Mouse (Mus musculus) right cerebral cortex, postnatal 10 days (tissue): ENCODE measurements around the gene Pde8b.

Source experiments
- DNase-seq, 2 experiments: peaks; one replicate each; pipeline ENCODE4 v3.0.0; 2021; ENCODE audit warnings: low spot score in 2 of 2

Gene Pde8b

GRCm38 (mm10) chr13:95140460-95141079 lies 109.6 kb downstream of the Pde8b start:
- no peak for DNase-seq

- no peak for DNase-seq
These were observed 114.6 kb downstream of the Pde8b start for GRCm38 (mm10) chr13:95135326-95136150.

- DNase-seq, result peak in 1 of 2 experiments; percentile 45
These were observed 118.3 kb downstream of the Pde8b start for GRCm38 (mm10) chr13:95131848-95132247.

- no peak for DNase-seq
These were observed 119.1 kb downstream of the Pde8b start for GRCm38 (mm10) chr13:95131041-95131440.

GRCm38 (mm10) chr13:95127288-95127687 lies 122.8 kb downstream of the Pde8b start:
- DNase-seq, result no peak

- DNase-seq, result no peak
These were observed 123.3 kb downstream of the Pde8b start for GRCm38 (mm10) chr13:95126801-95127200.

GRCm38 (mm10) chr13:95125546-95126215 lies 124.5 kb downstream of the Pde8b start:
- no peak for DNase-seq

- DNase-seq, result no peak
These were observed 129.6 kb downstream of the Pde8b start for GRCm38 (mm10) chr13:95120570-95120969.

- no peak for DNase-seq
These were observed 136.4 kb downstream of the Pde8b start for GRCm38 (mm10) chr13:95113763-95114162.

- no peak for DNase-seq
These were observed 140.6 kb downstream of the Pde8b start for GRCm38 (mm10) chr13:95109555-95109954.

GRCm38 (mm10) chr13:95108035-95108434 lies 142.1 kb downstream of the Pde8b start:
- DNase-seq, result no peak

GRCm38 (mm10) chr13:95104865-95105264 lies 145.3 kb downstream of the Pde8b start:
- DNase-seq, result no peak

GRCm38 (mm10) chr13:95102985-95103590 lies 147.0 kb downstream of the Pde8b start:
- no peak for DNase-seq

- no peak for DNase-seq
These were observed 148.8 kb downstream of the Pde8b start for GRCm38 (mm10) chr13:95101315-95101714.

GRCm38 (mm10) chr13:95098931-95099720 lies 151.0 kb downstream of the Pde8b start:
- no peak for DNase-seq

- DNase-seq, result no peak
These were observed 153.5 kb downstream of the Pde8b start for GRCm38 (mm10) chr13:95096646-95097045.

GRCm38 (mm10) chr13:95095860-95096259 lies 154.3 kb downstream of the Pde8b start:
- DNase-seq, result peak; percentile 50 to 72

GRCm38 (mm10) chr13:95091546-95092445 lies 158.3 kb downstream of the Pde8b start:
- DNase-seq, result no peak

- DNase-seq, result peak in 1 of 2 experiments; percentile 54
These were observed 162.8 kb downstream of the Pde8b start for GRCm38 (mm10) chr13:95087358-95087787.

GRCm38 (mm10) chr13:95086033-95086432 lies 164.1 kb downstream of the Pde8b start:
- DNase-seq, result no peak
